Mouse (Mus musculus) forebrain, postnatal 0 days (tissue): ENCODE data around the gene Sprr2k. TPM values are rescaled to one million over a fixed set of nuclear protein-coding genes. Genes with fewer than 3 reads are reported as not detected.

Source experiments
- ATAC-seq: fragments of 200-750 bp; cut with Nextera tagmentation; 2 replicates; pipeline ENCODE4 v1.8.0; 2017; ENCODE audit warnings: mild to moderate bottlenecking, moderate library complexity
- DNase-seq: peaks from one replicate; pipeline ENCODE4 v3.0.0-alpha.2; 2015
- H3K27ac ChIP-seq: fragments of 300-500 bp; sonication (generic); 2 replicates; pipeline ENCODE4 v1.5.1; 2014; ENCODE audit warnings: low read depth, mild to moderate bottlenecking, antibody characterized with exemption, low read length, moderate library complexity, mixed read lengths
- H3K27me3 ChIP-seq: fragments of 300-500 bp; sonication (generic); 2 replicates; pipeline ENCODE4 v1.6.1; 2014; ENCODE audit warnings: mild to moderate bottlenecking, low read length, mixed read lengths; ENCODE audit not compliant: insufficient read depth
- H3K36me3 ChIP-seq: fragments of 300-500 bp; sonication (generic); 2 replicates; pipeline ENCODE4 v1.6.1; 2014; ENCODE audit warnings: mild to moderate bottlenecking, moderate library complexity; ENCODE audit not compliant: insufficient read depth
- H3K4me1 ChIP-seq: fragments of 300-500 bp; sonication (generic); 2 replicates; pipeline ENCODE4 v1.6.1; 2014; ENCODE audit warnings: antibody characterized with exemption; ENCODE audit not compliant: insufficient read depth
- H3K4me2 ChIP-seq: fragments of 300-500 bp; sonication (generic); 2 replicates; pipeline ENCODE4 v1.6.1; 2014; ENCODE audit warnings: low read depth, mild to moderate bottlenecking, moderate library complexity
- H3K4me3 ChIP-seq: fragments of 300-500 bp; sonication (generic); 2 replicates; pipeline ENCODE4 v1.5.1; 2014; ENCODE audit warnings: low read depth, low read length, mixed read lengths
- H3K9ac ChIP-seq: fragments of 300-500 bp; sonication (generic); 2 replicates; pipeline ENCODE4 v1.6.1; 2014; ENCODE audit warnings: mild to moderate bottlenecking
- H3K9me3 ChIP-seq: fragments of 300-500 bp; sonication (generic); 2 replicates; pipeline ENCODE4 v1.6.1; 2016; ENCODE audit warnings: low read length
- CTCF ChIP-seq: sonication (generic); IDR thresholded peaks from 2 replicates; pipeline ENCODE4 v1.5.1; 2016; ENCODE audit warnings: antibody characterized with exemption, control low read depth, low read depth
- WGBS: fragments of 180-500 bp; shearing (Covaris S2); extraction: QIAGEN DNeasy Blood & Tissue Kit; methylation state at CpG from one replicate; pipeline ENCODE4 v1.1.7; 2014; 5-methylcytosine and 5-hydroxymethylcytosine counted together
- polyA plus RNA-seq: library from polyadenylated mRNA; unstranded; fragments of >200 nt; fragmentation: Nextera tagmentation; extraction: Ambion mirVana; gene quantifications from 2 replicates; pipeline ENCODE4 v1.2.1, GENCODE M21; 2015
- total RNA-seq: library from RNA; depleted of rRNA; stranded (reverse); fragments of >200 nt; gene quantifications from 2 replicates; pipeline ENCODE4 v1.2.3, GENCODE M21; 2014; rRNA removed

Sprr2k gene
- total RNA-seq (not detected in 2 replicates), polyA plus RNA-seq (not detected in 2 replicates)

DNA sequence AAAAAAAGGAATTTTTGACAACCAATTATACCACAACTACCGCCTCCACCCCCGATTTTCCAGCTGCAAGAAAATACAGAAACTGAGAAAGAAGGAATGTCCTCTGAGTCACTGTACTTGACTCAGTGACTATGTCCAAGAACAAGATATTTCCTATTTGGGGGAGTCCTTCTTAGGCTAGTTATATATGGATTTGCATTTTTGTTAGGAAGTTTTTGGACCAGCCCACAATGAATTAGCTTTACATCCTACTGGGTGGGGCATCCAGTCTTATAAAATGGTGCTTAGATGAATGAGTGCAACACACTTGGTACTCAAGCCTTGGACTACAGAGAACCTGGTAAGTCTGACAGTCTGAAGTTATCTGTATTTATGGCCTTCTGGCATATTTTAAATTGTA, at the start of gene Sprr2k:
Gene Sprr2k, plus strand, starts transcription at position 301 of the 400 bp plus-strand sequence.
- H3K4me1 ChIP-seq: no peaks in the 10 kb centered on the region
- WGBS: 95% methylated on average over 2 of the region's 2 CpGs
- TF ChIP-seq CTCF: no peak
- no peak within 1 kb of the TSS for H3K4me3 ChIP-seq
- H3K9ac ChIP-seq: no peak within 1 kb of the TSS
- ATAC-seq (no peak), DNase-seq (no peak)
- H3K36me3 ChIP-seq: no peaks in the 10 kb centered on the region
- no peaks in the 10 kb centered on the region for H3K9me3 ChIP-seq
- H3K27ac ChIP-seq: no peak within 1 kb of the TSS
- H3K27me3 ChIP-seq: no peaks in the 10 kb centered on the region
- H3K4me2 ChIP-seq: no peak within 1 kb of the TSS

DNA sequence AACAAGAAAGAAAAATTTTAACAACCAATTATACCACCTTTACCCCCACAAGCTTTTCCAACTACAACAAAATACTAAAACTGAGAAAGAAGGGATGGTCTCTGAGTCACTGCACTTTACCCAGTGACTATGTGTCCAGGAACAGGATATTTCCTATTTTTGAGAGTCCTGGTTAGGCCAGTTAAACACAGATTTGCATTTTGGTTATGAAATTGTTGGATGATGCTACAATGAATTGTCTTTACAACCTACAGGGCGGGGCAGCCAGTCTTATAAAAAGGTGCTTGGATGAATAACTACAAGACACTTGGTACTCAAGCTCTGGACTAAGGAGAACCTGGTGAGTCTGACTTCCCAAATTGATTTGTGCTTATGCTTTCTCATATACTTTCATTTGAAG, 47.0 kb upstream of the Sprr2k start, which contains the start of gene Sprr2h:
Gene Sprr2h, plus strand, starts transcription at position 301 of the 400 bp plus-strand sequence.
- no peaks in the 10 kb centered on the region for H3K36me3 ChIP-seq
- ATAC-seq (no peak), DNase-seq (no peak)
- H3K9ac ChIP-seq: no peak within 1 kb of the TSS
- no peak for TF ChIP-seq CTCF
- no peaks in the 10 kb centered on the region for H3K9me3 ChIP-seq
- no peak within 1 kb of the TSS for H3K4me3 ChIP-seq
- no peak within 1 kb of the TSS for H3K4me2 ChIP-seq
- 78% methylated on average over 1 of the region's 1 CpGs for WGBS
- no peak within 1 kb of the TSS for H3K27ac ChIP-seq
- no peaks in the 10 kb centered on the region for H3K27me3 ChIP-seq
- H3K4me1 ChIP-seq: no peaks in the 10 kb centered on the region

- Histone ChIP-seq H3K4me1 (no peaks in the 10 kb centered on the region), H3K9ac (no peak overlapping the region), H3K9me3 (no peaks in the 10 kb centered on the region), H3K4me2 (no peak overlapping the region), H3K27ac (no peak overlapping the region), H3K4me3 (no peak overlapping the region), H3K27me3 (no peaks in the 10 kb centered on the region), H3K36me3 (no peaks in the 10 kb centered on the region)
- peak; percentile 4 for DNase-seq
- peak; percentile 59 for TF ChIP-seq CTCF
- WGBS: 48% methylated on average over 1 of the region's 1 CpGs
- no peak for ATAC-seq
Observed at GRCm38 (mm10) chr3:92394301-92394700, 38.1 kb upstream of the Sprr2k start.

DNA sequence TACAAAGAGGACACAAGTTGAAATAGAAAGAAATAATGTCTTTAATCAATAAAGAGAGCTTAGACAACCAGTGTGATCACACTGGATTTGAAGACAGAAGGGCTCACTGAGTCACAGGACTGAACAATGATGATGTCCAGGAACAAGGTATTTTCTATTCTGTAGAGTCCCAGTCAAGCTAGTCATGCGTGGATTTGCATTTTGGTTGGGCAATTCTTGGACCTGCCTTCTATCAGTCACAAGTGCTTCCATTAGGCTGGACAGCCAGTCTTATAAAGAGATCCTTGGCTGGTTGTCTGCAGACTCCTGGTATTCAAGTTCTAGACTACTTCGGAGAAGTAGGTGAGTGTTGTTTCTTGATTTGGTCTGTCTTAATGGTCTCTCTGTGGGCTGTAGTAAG, 24.7 kb upstream of the Sprr2k start, which contains the start of gene Sprr2i:
Gene Sprr2i, plus strand, starts transcription at position 301 of the 400 bp plus-strand sequence.
- no peaks in the 10 kb centered on the region for H3K4me1 ChIP-seq
- H3K27me3 ChIP-seq: no peaks in the 10 kb centered on the region
- ATAC-seq: no peak
- DNase-seq: no peak
- H3K9me3 ChIP-seq: no peaks in the 10 kb centered on the region
- WGBS: 94% methylated on average over 2 of the region's 2 CpGs
- no peak within 1 kb of the TSS for H3K9ac ChIP-seq
- TF ChIP-seq CTCF: no peak
- H3K4me2 ChIP-seq: no peak within 1 kb of the TSS
- no peak within 1 kb of the TSS for H3K27ac ChIP-seq
- H3K36me3 ChIP-seq: no peaks in the 10 kb centered on the region
- no peak within 1 kb of the TSS for H3K4me3 ChIP-seq

DNA sequence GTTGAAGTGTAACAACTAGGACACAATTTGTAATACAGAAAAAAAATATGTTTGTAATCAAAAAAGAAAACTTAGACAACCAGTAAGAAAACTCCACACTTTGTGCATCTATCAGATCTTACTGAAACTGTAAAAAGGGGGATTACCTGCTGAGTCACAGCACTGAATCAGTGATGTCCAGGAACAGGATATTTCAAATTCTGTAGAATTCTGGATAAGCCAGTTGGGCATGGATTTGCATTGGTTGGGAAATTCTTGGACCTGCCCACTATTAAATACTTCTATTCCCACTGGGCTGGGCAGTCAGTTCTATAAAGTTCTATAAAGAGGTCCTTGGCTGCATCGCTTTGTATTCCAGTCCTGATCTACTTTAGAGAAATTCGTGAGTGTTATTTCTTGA, 14.6 kb upstream of the Sprr2k start, which contains the start of gene Sprr2j-ps:
Gene Sprr2j-ps, plus strand, starts transcription at position 301 of the 400 bp plus-strand sequence.
- no peak within 1 kb of the TSS for H3K4me3 ChIP-seq
- ATAC-seq: no peak
- no peak for TF ChIP-seq CTCF
- no peak within 1 kb of the TSS for H3K27ac ChIP-seq
- no peak within 1 kb of the TSS for H3K4me2 ChIP-seq
- H3K9me3 ChIP-seq: no peaks in the 10 kb centered on the region
- H3K9ac ChIP-seq: no peak within 1 kb of the TSS
- no peaks in the 10 kb centered on the region for H3K36me3 ChIP-seq
- H3K27me3 ChIP-seq: no peaks in the 10 kb centered on the region
- DNase-seq: no peak
- H3K4me1 ChIP-seq: no peaks in the 10 kb centered on the region
- 94% methylated on average over 2 of the region's 2 CpGs for WGBS

- Histone ChIP-seq H3K4me3 (no peak within 1 kb of the TSS), H3K9ac (no peak within 1 kb of the TSS), H3K27me3 (no peaks in the 10 kb centered on the region), H3K4me1 (no peaks in the 10 kb centered on the region), H3K9me3 (no peaks in the 10 kb centered on the region), H3K36me3 (no peaks in the 10 kb centered on the region), H3K4me2 (no peak within 1 kb of the TSS), H3K27ac (no peak within 1 kb of the TSS)
- ATAC-seq: no peak
- WGBS: 94% methylated on average over 6 of the region's 6 CpGs
- DNase-seq: no peak
- TF ChIP-seq CTCF: no peak
Observed at GRCm38 (mm10) chr3:92429323-92429722, 3.1 kb upstream of the Sprr2k start, which contains the start of gene Gm9774. Gene Gm9774, minus strand, starts transcription at chr3:92429423.

- no peaks in the 10 kb centered on the region for H3K36me3 ChIP-seq
- H3K4me3 ChIP-seq: no peak within 1 kb of the TSS
- 98% methylated on average over 3 of the region's 3 CpGs for WGBS
- H3K9ac ChIP-seq: no peak within 1 kb of the TSS
- H3K4me1 ChIP-seq: no peaks in the 10 kb centered on the region
- no peaks in the 10 kb centered on the region for H3K27me3 ChIP-seq
- DNase-seq (no peak), ATAC-seq (no peak)
- no peak within 1 kb of the TSS for H3K4me2 ChIP-seq
- no peak for TF ChIP-seq CTCF
- H3K27ac ChIP-seq: no peak within 1 kb of the TSS
- no peaks in the 10 kb centered on the region for H3K9me3 ChIP-seq
Observed at GRCm38 (mm10) chr3:92438689-92439088, 6.3 kb downstream of the Sprr2k start, which contains the start of gene Sprr1b. Gene Sprr1b, minus strand, starts transcription at chr3:92438789.
